Mouse (Mus musculus) heart, postnatal 25 days (tissue): Measurements from ENCODE around the gene Mpv17l2. TPM values are rescaled to one million over a fixed set of nuclear protein-coding genes. Genes with fewer than 3 reads are reported as not detected.

Experiments
- DNase-seq: peaks from one replicate; pipeline ENCODE4 v3.0.0; 2022; ENCODE audit warnings: low spot score
- intact Hi-C: fragments of 180-260 bp; cut with DNase I; formaldehyde crosslinking; loops from one replicate; pipeline ENCODE4 v1.15.1; 2025
- total RNA-seq, 2 experiments: library from RNA; stranded (reverse); gene quantifications; 2 replicates each; pipeline ENCODE4 v1.2.3; 2021

The Mpv17l2 gene
- total RNA-seq, 2 experiments from 2014 or later = 26.7 to 28.0 TPM

GRCm38 (mm10) chr8:70791975-70792691 lies 31.4 kb upstream of the Mpv17l2 start:
- intact Hi-C loops = no loop called here
- DNase-seq = peak; percentile 94

GRCm38 (mm10) chr8:70791294-70791701 lies 30.6 kb upstream of the Mpv17l2 start:
- no peak for DNase-seq
- intact Hi-C loops = no loop called here

GRCm38 (mm10) chr8:70790846-70791245 lies 30.1 kb upstream of the Mpv17l2 start:
- intact Hi-C loops = no loop called here
- no peak for DNase-seq

- DNase-seq = no peak
- intact Hi-C loops = no loop called here
Observed at GRCm38 (mm10) chr8:70789046-70789445, 28.3 kb upstream of the Mpv17l2 start.

- intact Hi-C loops = no loop called here
- no peak for DNase-seq
Observed at GRCm38 (mm10) chr8:70787941-70788667, 27.4 kb upstream of the Mpv17l2 start.

GRCm38 (mm10) chr8:70787051-70787445 lies 26.3 kb upstream of the Mpv17l2 start:
- intact Hi-C loops = no loop called here
- no peak for DNase-seq

- DNase-seq = no peak
- intact Hi-C loops = no loop called here
Observed at GRCm38 (mm10) chr8:70786291-70787050, 25.7 kb upstream of the Mpv17l2 start.

- no peak for DNase-seq
- intact Hi-C loops = no loop called here
Observed at GRCm38 (mm10) chr8:70780093-70780492, 19.3 kb upstream of the Mpv17l2 start.

GRCm38 (mm10) chr8:70776496-70777444 lies 16.0 kb upstream of the Mpv17l2 start, which contains the start of gene Pik3r2:
TSS of gene Pik3r2 (minus strand) at chr8:70776713.
- peak; percentile 95 for DNase-seq
- intact Hi-C loops = no loop called here

GRCm38 (mm10) chr8:70775851-70776495 lies 15.2 kb upstream of the Mpv17l2 start:
- DNase-seq = no peak

GRCm38 (mm10) chr8:70775227-70775626 lies 14.5 kb upstream of the Mpv17l2 start:
- intact Hi-C loops = no loop called here
- DNase-seq = no peak

More at GRCm38 (mm10) chr8:70775851-70776495, 15.2 kb upstream of the Mpv17l2 start:
- intact Hi-C loops = no loop called here

GRCm38 (mm10) chr8:70774740-70775139 lies 14.0 kb upstream of the Mpv17l2 start:
- intact Hi-C loops = no loop called here
- no peak for DNase-seq

- intact Hi-C loops = no loop called here
- peak; percentile 87 for DNase-seq
Observed at GRCm38 (mm10) chr8:70773833-70774232, 13.1 kb upstream of the Mpv17l2 start.

- no peak for DNase-seq
- intact Hi-C loops = no loop called here
Observed at GRCm38 (mm10) chr8:70773410-70773809, 12.7 kb upstream of the Mpv17l2 start.

- no peak for DNase-seq
- intact Hi-C loops = no loop called here
Observed at GRCm38 (mm10) chr8:70772890-70773289, 12.1 kb upstream of the Mpv17l2 start.

- no peak for DNase-seq
- intact Hi-C loops = no loop called here
Observed at GRCm38 (mm10) chr8:70772075-70772474, 11.3 kb upstream of the Mpv17l2 start.

- intact Hi-C loops = no loop called here
- DNase-seq = no peak
Observed at GRCm38 (mm10) chr8:70771217-70771616, 10.5 kb upstream of the Mpv17l2 start.

GRCm38 (mm10) chr8:70770748-70771147 lies 10.0 kb upstream of the Mpv17l2 start:
- DNase-seq = no peak
- intact Hi-C loops = no loop called here

GRCm38 (mm10) chr8:70769858-70770257 lies 9.1 kb upstream of the Mpv17l2 start:
- DNase-seq = no peak
- intact Hi-C loops = loop anchor here (1.0 to 10.0 kb wide), 3 partner anchors 50 to 235 kb away; partner anchors contain the start of gene Ell
